Mouse (Mus musculus): ENCODE measurements around the gene Dhrs3.

The Dhrs3 gene

GRCm38 (mm10) chr4:144894487-144895210, 2.0 kb downstream of the Dhrs3 start:
- intact Hi-C loops (cut with DNase I): loop anchor here (5.0 kb wide), 3 partner anchors 63 to 393 kb away; no protein-coding TSS in a partner anchor

GRCm38 (mm10) chr4:144895211-144895590, 2.6 kb downstream of the Dhrs3 start:
- intact Hi-C loops (cut with DNase I): loop anchor here (5.0 kb wide), 1 partner anchor 142 kb away; no protein-coding TSS in a partner anchor

DNA sequence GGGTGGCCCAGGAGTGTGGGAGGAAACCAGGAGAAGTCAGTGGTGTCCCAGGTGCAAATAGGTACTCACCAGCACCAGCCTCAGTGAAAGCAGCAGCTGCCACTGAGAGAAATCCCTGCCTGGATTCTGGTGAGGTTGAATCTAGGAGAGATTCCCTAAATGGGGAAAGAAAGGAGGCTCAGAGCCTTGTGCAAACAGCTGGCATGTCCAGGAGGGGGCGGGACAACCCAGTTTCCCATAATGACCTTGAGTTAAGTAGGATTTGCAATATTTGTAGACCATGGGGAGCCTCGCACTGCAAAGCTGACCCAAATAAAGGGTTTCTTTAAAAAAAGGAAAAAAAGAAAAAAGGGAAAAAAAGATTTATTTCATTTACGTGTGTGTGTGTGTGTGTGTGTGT, 3.7 kb downstream of the Dhrs3 start:
- intact Hi-C loops (cut with DNase I): loop anchor here (5.0 kb wide), 1 partner anchor 141 kb away; no protein-coding TSS in a partner anchor

DNA sequence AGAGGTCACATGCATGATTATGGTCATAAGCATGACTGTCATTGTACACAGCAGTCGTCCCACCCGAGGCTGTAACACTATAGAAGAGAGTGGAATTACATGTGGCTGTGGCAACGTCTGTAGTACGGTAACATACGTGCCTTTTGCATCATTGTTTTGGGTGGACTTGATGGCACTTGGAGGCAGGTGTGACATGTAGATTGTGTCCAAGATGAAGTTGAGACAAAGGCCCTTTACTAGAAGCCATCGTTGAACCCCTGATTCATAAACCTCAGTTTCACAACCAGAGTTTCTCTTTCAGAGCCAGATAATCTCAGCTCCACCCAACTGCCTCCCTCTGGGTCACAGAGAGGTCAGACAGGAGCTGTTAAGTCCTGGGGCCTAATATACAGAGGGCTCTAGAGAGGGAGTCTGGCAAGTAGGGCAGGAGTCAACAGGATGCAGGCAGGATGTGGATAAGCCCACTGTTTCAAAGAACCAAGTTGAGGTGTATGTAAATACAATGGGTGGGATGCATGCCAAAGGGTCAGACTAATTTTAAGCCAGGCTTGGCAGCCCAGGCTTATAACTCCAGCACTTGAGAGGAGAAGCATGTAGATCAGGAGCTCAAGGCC, 5.5 kb downstream of the Dhrs3 start:
- intact Hi-C loops (cut with DNase I): loop anchor here (5.0 kb wide), 1 partner anchor 139 kb away; no protein-coding TSS in a partner anchor

GRCm38 (mm10) chr4:144898737-144899136, 6.1 kb downstream of the Dhrs3 start:
- intact Hi-C loops (cut with DNase I): loop anchor here (5.0 kb wide), 1 partner anchor 139 kb away; no protein-coding TSS in a partner anchor

DNA sequence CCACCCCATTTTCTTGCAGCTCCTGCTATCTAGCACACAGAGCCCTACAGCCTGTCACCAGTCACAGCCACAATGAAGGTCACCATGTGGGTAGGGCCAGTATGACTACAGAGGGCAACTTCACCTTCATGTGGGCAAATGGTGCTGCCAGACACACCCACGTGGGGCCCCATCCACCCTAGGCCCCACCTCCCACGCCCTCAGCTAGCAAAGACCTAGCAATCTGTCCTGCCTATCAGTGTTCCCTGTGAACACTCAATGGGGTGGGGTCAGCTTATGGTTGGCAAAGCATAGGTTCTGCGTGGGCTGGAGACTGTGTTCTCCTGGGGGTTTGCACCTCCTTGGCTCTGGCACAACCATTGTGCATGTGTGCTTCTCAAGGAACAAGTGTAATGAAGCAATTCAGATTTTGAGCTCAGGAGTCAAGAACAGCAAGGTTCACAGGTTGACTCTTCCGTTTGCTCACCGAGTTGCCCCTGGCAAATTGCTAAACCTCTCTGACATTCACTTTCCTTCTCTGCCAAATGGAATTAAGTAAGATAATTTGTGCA, 9.0 kb downstream of the Dhrs3 start:
- intact Hi-C loops (cut with DNase I): no loop called here

DNA sequence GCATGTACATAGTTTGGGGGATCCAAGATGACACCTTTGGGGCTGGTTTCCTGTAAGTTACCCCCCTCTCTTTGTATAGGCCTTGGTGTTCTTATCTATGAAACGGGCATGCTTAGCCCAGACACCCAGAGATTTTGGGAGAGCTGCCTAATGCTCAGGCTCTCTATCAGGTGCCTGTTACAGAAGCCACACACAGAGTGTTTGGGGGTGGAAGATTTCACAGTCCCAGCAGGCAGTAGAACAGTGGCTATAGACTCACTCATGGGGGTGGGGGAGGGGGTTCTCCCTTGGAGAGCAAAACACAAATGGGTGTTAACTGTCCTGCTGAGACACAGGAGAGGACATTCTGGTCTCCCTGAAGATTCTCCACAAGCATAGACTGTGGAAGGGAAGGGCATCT, 10.5 kb downstream of the Dhrs3 start:
- intact Hi-C loops (cut with DNase I): no loop called here

- intact Hi-C loops (cut with DNase I): no loop called here
Observed at GRCm38 (mm10) chr4:144903932-144904331, 11.3 kb downstream of the Dhrs3 start.

GRCm38 (mm10) chr4:144905128-144905527, 12.5 kb downstream of the Dhrs3 start:
- intact Hi-C loops (cut with DNase I): no loop called here

GRCm38 (mm10) chr4:144906001-144906889, 13.6 kb downstream of the Dhrs3 start:
- intact Hi-C loops (cut with DNase I): no loop called here

GRCm38 (mm10) chr4:144906978-144907703, 14.5 kb downstream of the Dhrs3 start:
- intact Hi-C loops (cut with DNase I): no loop called here

- intact Hi-C loops (cut with DNase I): no loop called here
Observed at GRCm38 (mm10) chr4:144908825-144909224, 16.2 kb downstream of the Dhrs3 start.

DNA sequence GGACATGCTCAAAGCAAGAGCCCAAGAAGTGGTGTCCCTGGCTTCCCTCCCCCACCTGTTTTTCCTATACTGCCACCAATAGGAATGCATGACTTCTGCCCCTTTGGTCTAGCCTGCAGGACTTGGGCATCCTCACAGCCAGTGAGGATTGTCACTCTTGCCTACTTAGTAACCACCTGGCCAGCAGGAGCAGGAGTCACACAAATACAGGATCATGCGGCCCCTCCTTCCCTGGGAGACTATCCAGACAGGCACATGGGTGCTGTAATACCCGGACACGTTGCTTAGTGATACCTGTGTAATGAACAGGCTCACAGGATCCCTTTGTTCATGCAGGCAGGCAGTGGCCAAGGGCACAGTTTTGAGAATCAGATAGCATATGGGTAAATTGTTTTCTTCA, 17.7 kb downstream of the Dhrs3 start:
- intact Hi-C loops (cut with DNase I): no loop called here

DNA sequence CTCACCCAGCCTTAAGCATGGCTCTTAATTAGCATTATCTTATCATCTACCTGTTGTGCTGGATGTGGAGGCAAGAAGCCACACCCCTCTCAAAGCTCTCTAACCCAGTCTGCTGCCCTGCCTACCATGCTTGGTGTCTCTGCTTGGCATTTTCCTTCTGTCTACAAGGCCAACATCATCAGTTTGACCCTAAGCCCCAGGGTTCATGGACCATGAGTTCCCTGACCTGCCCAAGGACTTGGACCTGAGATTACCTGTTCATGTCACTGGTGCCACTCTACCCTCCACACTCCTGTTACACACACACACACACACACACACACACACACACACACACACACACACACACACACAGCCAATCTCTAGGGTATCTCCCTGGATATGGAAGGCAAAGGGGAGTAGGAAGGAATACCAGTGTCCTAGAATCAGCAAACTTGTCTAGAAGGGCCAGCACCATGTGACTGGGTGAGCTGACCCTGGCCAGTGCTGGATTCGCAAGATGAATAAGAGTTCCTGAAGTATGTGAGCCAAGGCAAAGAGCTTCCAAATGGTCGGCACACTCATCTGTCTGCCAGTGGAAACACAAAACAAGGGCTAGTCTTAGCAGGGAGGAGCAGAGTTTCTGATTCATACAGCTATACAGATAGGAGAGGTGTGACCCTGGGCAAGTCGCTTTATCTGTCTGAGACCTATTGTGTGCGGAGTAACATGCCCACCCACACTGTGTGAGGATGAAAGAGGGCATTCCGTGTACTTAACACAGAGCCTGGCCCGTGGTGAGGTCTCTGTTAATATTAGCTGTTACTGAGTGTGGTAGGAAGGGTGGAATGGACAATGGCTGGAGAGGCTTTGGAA, 20.9 kb downstream of the Dhrs3 start:
- intact Hi-C loops (cut with DNase I): no loop called here

- intact Hi-C loops (cut with DNase I): no loop called here
Observed at GRCm38 (mm10) chr4:144916520-144916919, 23.9 kb downstream of the Dhrs3 start.

- intact Hi-C loops (cut with DNase I): no loop called here
Observed at GRCm38 (mm10) chr4:144917101-144917500, 24.5 kb downstream of the Dhrs3 start.

DNA sequence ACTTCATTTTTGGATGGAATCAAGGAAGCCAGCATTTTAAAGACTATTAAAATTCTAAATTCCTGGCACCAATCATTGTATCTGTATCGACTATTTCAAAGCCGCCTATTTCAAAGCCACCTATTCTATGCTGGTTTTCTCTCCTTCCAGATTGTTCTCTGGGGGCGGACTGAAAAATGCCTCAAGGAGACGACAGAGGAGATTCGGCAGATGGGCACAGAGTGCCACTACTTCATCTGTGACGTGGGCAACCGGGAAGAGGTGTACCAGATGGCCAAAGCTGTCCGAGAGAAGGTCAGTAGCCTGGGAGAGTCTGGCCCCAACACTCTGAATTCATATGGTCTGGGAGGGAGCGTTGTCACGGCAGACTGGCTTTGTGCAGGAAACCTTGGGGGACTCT, 25.9 kb downstream of the Dhrs3 start:
- intact Hi-C loops (cut with DNase I): no loop called here

DNA sequence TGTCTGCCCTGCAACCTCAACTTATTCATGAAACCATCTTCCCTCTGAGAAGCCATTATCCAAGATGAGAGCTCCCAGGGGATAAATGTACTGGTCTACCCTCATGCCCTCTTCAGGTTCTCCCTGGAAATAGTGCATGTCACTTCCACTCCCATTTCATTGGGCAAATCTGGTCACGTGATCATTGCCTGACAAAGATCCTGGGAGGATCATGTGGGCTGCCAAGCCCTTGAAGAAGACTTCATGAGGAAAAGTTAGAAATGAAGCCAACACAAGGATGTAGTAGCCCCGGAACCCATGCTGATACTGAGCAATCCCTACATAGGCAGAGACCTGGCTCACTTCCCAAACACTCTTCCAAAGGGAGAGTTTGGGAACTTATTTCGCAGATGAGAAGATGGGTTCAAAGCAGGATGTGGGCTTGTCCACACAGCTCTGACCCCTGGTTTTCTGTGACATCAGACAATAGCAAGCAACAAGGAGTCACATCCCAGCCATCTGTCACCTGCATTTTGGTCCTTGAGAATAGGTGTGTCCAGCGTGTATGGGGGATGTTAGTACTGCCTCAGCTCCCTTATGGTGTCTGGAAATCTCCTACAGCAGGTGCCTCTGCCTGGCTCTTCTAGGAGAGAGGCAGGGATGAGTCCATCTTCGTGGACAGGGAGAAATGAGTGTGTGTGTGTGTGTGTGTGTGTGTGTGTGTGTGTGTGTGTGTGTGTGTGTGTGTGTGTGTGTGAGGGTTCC, 36.2 kb downstream of the Dhrs3 start:
- intact Hi-C loops (cut with DNase I): no loop called here

DNA sequence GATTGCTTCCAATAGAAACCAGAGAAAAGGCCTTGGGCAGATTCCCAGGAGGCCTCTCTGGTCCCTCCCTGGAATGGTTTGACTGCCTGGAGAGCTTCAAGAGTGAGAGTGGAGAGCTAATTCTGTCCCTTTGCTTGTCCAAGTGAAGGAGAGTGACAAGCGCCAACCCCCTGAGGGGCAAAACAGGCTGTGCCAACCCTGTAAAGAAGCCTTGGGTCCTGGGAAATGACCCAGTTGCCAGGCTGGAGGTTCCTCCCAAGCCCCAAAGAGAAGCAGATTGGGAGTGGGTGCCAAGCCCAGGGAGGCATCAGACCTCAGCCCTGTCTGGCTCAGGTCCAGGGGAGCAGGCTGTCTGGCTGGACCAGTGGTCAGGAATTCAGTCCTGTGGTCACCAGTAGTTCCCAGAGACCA, 37.2 kb downstream of the Dhrs3 start:
- intact Hi-C loops (cut with DNase I): no loop called here

All from adrenal gland (tissue).